Mouse (Mus musculus) hindbrain, embryonic 12.5 days (tissue): ENCODE results near the gene Scarf1. TPM values are rescaled to one million over a fixed set of nuclear protein-coding genes. Genes with fewer than 3 reads are reported as not detected.

Source experiments
- ATAC-seq: fragments of 200-750 bp; cut with Nextera tagmentation; 2 replicates; pipeline ENCODE4 v1.8.0; 2017; ENCODE audit warnings: moderate TSS enrichment; ENCODE audit not compliant: low FRiP score
- H3K27ac ChIP-seq: fragments of 300-500 bp; sonication (generic); 2 replicates; pipeline ENCODE4 v1.5.1; 2016; ENCODE audit warnings: mild to moderate bottlenecking
- H3K27me3 ChIP-seq: fragments of 300-500 bp; sonication (generic); 2 replicates; pipeline ENCODE4 v1.6.1; 2016; ENCODE audit warnings: mild to moderate bottlenecking
- H3K36me3 ChIP-seq: fragments of 300-500 bp; sonication (generic); 2 replicates; pipeline ENCODE4 v1.6.1; 2016; ENCODE audit warnings: mild to moderate bottlenecking
- H3K4me1 ChIP-seq: fragments of 300-500 bp; sonication (generic); 2 replicates; pipeline ENCODE4 v1.6.1; 2016
- H3K4me2 ChIP-seq: fragments of 300-500 bp; sonication (generic); replicated peaks from 2 replicates; pipeline ENCODE4 v1.6.1; 2016; ENCODE audit warnings: mild to moderate bottlenecking
- H3K4me3 ChIP-seq: fragments of 300-500 bp; sonication (generic); 2 replicates; pipeline ENCODE4 v1.5.1; 2016; ENCODE audit warnings: mild to moderate bottlenecking
- H3K9ac ChIP-seq: fragments of 300-500 bp; sonication (generic); 2 replicates; pipeline ENCODE4 v1.6.1; 2016; ENCODE audit warnings: mild to moderate bottlenecking, moderate library complexity
- H3K9me3 ChIP-seq: fragments of 300-500 bp; sonication (generic); replicated peaks from 2 replicates; pipeline ENCODE4 v1.6.1; 2016; ENCODE audit warnings: mild to moderate bottlenecking
- WGBS: fragments of 180-500 bp; shearing (Covaris S2); methylation state at CpG from one replicate; pipeline ENCODE4 v1.1.7; 2016; 5-methylcytosine and 5-hydroxymethylcytosine counted together
- polyA plus RNA-seq: library from polyadenylated mRNA; unstranded; fragments of >200 nt; fragmentation: Nextera tagmentation; extraction: Ambion mirVana; gene quantifications from 2 replicates; pipeline ENCODE4 v1.2.1, GENCODE M21; 2016

Scarf1 gene
- polyA plus RNA-seq, 1 experiment from 2014 or later = 5.7 TPM

DNA sequence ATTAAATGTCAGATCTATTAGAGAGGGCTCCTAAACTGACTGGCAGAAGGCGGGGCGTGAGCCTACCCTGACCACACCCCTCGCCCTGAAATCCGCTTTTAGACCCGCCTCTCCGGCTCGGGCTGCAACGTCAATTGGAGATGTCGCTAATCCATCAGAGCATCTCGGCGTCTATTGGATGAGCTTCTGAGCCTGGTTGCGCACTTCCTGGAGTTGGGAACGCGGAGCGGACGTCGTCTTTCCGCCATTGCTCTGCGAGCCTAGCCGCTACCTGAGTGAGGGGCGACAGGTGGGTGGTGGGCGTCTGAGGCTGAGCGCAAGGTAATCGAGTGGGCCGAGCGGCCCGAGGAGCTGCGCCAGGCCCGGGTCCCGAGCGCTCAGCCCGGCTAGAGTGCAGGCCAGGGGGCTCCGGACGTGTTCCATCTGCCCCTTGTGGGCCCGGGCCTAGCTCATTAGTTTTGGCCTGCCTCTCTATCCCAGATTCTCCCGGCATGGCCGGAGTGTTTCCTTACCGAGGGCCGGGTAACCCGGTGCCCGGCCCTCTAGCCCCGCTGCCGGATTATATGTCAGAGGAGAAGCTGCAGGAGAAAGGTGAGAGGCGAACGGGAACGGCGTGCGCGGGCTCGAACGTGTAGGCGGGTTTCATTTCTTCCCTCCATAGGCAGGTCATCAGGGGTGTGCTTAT lies 26.6 kb upstream of the Scarf1 start, which contains the start of gene Prpf8:
TSS of gene Prpf8 (plus strand) at position 216 of the 685 bp plus-strand sequence.
- H3K36me3 ChIP-seq = peaks cover 32% of the 10 kb centered on the region
- peak; percentile 99 for ATAC-seq
- H3K27me3 ChIP-seq = no peaks in the 10 kb centered on the region
- H3K9me3 ChIP-seq = no peaks in the 10 kb centered on the region
- peaks cover 13% of the 10 kb centered on the region for H3K4me1 ChIP-seq
- H3K27ac ChIP-seq = peak within 1 kb of the TSS; percentile 82
- under 1% methylated on average over 52 of the region's 52 CpGs for WGBS
- peak within 1 kb of the TSS; percentile 94 for H3K4me2 ChIP-seq
- peak within 1 kb of the TSS; percentile 96 for H3K9ac ChIP-seq
- peak within 1 kb of the TSS; percentile 97 for H3K4me3 ChIP-seq

DNA sequence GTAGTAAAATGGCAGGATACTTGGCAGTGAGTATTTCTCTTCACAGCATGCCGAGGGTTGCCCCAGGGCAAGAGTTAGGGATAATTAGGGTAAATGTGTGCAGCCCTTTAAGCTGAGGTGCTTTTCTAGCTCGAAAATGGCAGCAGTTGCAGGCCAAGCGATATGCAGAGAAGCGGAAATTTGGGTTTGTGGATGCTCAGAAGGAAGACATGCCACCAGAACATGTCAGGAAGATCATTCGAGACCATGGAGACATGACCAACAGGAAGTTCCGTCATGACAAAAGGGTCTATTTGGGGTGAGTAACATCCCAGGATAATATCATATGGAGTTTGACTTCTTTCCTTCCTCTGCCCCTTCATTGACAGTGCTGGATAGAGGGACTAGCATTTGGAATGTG lies 25.8 kb upstream of the Scarf1 start:
- Histone ChIP-seq H3K9ac (peak overlapping the region; percentile 96), H3K27ac (no peak overlapping the region), H3K27me3 (no peaks in the 10 kb centered on the region), H3K4me1 (peaks cover 13% of the 10 kb centered on the region), H3K4me3 (peak overlapping the region; percentile 97), H3K9me3 (no peaks in the 10 kb centered on the region), H3K36me3 (peaks cover 39% of the 10 kb centered on the region), H3K4me2 (peak overlapping the region; percentile 94)
- no peak for ATAC-seq
- WGBS = 45% methylated on average over 6 of the region's 6 CpGs

DNA sequence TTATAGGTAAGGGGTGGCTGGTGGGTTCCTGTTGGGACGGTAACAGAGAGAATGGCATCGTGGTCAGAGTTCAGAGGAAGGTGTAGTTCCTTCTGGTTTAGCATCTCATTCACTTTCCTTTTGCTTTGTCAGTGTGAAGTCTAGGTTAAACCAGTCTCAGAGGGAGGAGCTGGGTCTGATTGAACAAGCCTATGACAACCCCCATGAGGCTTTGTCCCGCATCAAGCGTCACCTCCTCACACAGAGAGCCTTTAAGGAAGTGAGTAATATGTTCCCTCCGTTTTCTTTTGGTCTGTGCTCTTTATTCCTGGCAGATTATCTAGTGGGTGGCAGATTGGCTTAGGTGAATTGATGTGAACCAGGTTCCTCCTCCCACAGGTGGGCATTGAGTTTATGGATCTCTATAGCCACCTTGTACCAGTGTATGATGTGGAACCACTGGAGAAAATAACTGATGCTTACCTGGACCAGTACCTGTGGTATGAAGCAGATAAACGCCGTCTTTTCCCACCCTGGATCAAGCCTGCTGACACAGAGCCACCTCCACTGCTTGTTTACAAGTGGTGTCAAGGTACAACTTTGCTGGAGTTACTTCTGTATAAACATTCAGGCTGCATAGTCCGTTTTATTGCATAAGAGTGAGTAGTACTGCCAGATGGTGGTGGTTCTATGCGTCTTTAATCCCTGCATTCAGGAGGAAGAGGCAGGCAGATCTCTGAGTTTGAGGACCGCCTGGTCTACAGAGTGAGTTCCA lies 18.9 kb upstream of the Scarf1 start:
- no peak for ATAC-seq
- 96% methylated on average over 10 of the region's 10 CpGs for WGBS
- no peak overlapping the region for H3K4me2 ChIP-seq

DNA sequence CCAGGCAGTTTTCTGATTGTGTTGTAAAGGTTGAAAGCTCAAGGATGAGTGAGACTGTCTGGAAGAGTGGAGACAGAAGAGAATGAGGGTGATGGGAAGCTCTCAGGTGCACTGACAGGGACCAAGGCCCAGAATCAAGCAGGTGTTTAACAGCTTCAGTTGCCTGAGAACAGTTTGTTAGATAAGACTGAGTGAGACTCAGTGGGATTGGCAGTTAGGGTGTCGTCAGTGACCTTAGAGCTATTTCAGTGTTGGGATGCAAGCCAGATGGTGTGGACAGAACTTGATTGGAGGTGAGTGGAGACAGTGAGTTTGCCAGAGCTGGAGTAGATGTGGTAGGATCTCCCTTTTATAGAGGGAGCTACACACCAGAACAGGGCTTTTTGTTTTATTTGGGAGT lies 15.2 kb upstream of the Scarf1 start:
- Histone ChIP-seq H3K27me3 (no peaks in the 10 kb centered on the region), H3K36me3 (peaks cover 99% of the 10 kb centered on the region), H3K9ac (no peak overlapping the region), H3K9me3 (no peaks in the 10 kb centered on the region), H3K4me1 (no peaks in the 10 kb centered on the region), H3K4me2 (no peak overlapping the region), H3K27ac (no peak overlapping the region), H3K4me3 (no peak overlapping the region)
- WGBS = 83% methylated on average over 1 of the region's 1 CpGs
- no peak for ATAC-seq

More for the DNA sequence above, 18.9 kb upstream of the Scarf1 start:
- Histone ChIP-seq H3K4me3 (no peak overlapping the region), H3K27ac (no peak overlapping the region), H3K27me3 (no peaks in the 10 kb centered on the region), H3K9me3 (no peaks in the 10 kb centered on the region), H3K4me1 (no peaks in the 10 kb centered on the region), H3K36me3 (peaks cover 99% of the 10 kb centered on the region), H3K9ac (no peak overlapping the region)

DNA sequence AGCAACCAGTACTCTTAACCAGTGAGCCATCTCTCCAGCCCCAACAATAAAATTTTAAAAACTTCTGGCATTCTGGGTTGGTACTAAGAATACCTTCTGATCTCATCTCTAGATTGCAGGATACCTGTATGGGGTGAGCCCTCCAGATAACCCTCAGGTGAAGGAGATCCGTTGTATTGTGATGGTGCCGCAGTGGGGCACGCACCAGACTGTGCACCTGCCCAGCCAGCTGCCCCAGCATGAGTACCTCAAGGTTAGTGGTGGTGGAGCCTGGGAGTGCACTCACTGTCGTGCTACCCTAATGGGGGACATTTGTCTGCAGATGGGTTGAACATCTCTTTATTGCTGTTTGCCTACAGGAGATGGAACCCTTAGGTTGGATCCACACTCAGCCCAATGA lies 5.2 kb upstream of the Scarf1 start:
- no peak overlapping the region for H3K9ac ChIP-seq
- WGBS = 97% methylated on average over 4 of the region's 4 CpGs
- no peak overlapping the region for H3K4me3 ChIP-seq
- H3K27me3 ChIP-seq = no peaks in the 10 kb centered on the region
- no peak overlapping the region for H3K27ac ChIP-seq
- H3K36me3 ChIP-seq = peaks cover 63% of the 10 kb centered on the region
- peaks cover 22% of the 10 kb centered on the region for H3K4me1 ChIP-seq
- ATAC-seq = no peak
- H3K4me2 ChIP-seq = no peak overlapping the region
- H3K9me3 ChIP-seq = no peaks in the 10 kb centered on the region

DNA sequence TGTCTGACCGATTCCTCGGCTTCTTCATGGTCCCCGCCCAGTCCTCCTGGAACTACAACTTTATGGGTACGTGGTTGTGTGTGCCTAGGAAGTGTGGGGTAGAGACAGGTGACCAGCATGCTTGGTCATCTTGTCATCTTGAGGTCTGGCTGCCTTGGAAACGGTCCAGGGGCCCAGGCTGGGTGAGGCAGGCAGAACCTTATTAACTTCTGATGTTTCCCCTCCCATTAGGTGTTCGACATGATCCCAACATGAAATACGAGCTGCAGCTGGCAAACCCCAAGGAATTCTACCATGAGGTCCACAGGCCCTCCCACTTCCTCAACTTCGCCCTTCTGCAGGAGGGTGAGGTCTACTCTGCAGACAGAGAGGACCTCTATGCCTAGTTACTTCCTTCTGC lies 4.4 kb upstream of the Scarf1 start:
- no peak for ATAC-seq
- 80% methylated on average over 8 of the region's 8 CpGs for WGBS
- no peaks in the 10 kb centered on the region for H3K27me3 ChIP-seq
- no peak overlapping the region for H3K27ac ChIP-seq
- H3K9ac ChIP-seq = no peak overlapping the region
- no peak overlapping the region for H3K4me3 ChIP-seq
- H3K4me1 ChIP-seq = peaks cover 22% of the 10 kb centered on the region
- no peaks in the 10 kb centered on the region for H3K9me3 ChIP-seq
- H3K36me3 ChIP-seq = peaks cover 57% of the 10 kb centered on the region
- H3K4me2 ChIP-seq = no peak overlapping the region

DNA sequence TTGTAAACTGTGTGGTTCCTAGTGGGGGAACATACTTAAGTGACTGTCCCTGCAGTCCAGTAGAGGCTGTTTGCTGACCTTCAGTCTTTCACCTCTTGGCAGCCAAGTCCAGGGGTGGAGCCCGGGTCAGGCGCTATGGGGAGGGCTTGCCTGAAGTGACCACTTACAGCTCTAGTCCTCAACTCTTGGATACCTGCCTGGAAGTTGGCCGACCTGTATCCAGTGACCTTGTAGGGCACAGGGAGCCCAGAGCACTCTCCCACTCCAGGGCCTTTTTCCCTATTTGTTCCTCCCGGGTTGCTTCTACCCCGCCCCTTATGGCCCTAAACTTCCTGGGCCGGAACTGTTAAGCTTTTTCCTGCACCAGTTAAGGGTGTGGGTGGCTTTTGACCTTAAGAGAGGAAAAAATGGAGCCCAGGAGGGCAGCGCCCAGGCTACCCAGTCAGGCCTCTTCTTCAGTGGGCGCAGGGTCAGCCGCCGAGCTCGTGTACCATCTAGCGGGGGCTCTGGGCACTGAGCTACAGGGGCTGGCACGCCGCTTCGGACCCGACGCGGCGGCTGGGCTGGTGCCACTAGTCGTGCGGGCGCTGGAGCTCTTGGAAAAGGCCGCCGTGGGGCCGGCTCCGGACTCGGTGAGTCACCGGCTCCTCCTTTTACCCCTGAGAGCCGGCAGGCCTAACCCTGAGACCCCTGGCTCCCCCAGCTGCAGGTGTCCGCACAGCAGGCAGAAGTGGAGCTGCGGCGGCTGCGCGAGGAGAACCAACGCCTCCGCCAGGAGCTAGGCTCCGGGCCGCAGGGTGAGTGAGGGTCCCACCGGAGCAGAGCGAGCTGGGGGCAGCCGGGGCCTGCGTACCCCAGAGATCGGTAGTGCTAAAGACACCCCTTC lies 3.4 kb upstream of the Scarf1 start, which contains the start of gene Rilp:
TSS of gene Rilp (plus strand) at position 354 of the 886 bp plus-strand sequence.
- Histone ChIP-seq H3K4me2 (peak within 1 kb of the TSS; percentile 93), H3K36me3 (peaks cover 46% of the 10 kb centered on the region), H3K9me3 (no peaks in the 10 kb centered on the region), H3K4me3 (peak within 1 kb of the TSS; percentile 49), H3K9ac (peak within 1 kb of the TSS; percentile 67), H3K4me1 (peaks cover 22% of the 10 kb centered on the region), H3K27me3 (no peaks in the 10 kb centered on the region), H3K27ac (peak within 1 kb of the TSS; percentile 70)
- 3% methylated on average over 43 of the region's 43 CpGs for WGBS
- peak; percentile 82 for ATAC-seq

DNA sequence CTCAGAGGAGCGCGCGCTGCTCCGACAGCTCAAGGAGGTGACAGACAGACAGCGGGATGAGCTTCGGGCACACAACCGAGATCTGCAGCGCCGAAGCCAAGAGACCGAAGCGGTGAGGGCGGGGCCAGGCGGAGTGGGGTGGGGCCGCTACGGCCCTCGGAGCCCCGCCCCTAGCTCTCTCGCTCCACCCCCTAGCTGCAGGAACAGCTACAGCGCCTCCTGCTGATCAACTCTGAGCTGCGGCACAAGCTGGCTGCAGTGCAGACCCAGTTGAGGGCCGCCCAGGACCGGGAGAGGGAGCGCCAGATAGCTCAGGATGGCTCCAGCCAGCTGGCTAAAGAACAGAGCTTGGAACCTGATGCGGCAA lies 2.7 kb upstream of the Scarf1 start:
- Histone ChIP-seq H3K36me3 (peaks cover 42% of the 10 kb centered on the region), H3K9ac (peak overlapping the region; percentile 67), H3K4me1 (peaks cover 22% of the 10 kb centered on the region), H3K27me3 (no peaks in the 10 kb centered on the region), H3K27ac (peak overlapping the region; percentile 70), H3K4me3 (peak overlapping the region; percentile 49), H3K9me3 (no peaks in the 10 kb centered on the region), H3K4me2 (peak overlapping the region; percentile 93)
- peak; percentile 89 for ATAC-seq
- WGBS = 2% methylated on average over 24 of the region's 24 CpGs

DNA sequence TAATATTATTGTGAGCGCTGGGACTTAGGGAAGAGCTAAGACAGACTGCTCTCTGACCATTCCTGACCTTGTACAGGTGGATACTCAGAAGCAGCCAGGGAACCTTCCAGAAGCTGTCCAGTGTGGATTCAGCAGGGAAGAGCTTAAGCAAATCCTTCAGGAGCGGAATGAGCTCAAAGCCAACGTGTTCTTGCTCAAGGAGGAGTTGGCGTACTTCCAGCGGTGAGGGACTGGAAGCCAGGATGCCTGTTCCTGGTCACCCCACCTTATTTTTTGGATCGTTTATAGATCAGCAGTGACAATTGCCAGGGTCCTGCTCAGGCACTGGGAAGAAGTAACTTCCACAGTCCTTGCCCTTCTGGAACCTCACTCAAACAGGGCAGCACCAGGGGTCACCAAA lies 2.1 kb upstream of the Scarf1 start:
- H3K4me1 ChIP-seq = peaks cover 22% of the 10 kb centered on the region
- no peak for ATAC-seq
- no peak overlapping the region for H3K4me3 ChIP-seq
- no peak overlapping the region for H3K9ac ChIP-seq
- no peak overlapping the region for H3K4me2 ChIP-seq
- 90% methylated on average over 6 of the region's 6 CpGs for WGBS
- no peaks in the 10 kb centered on the region for H3K27me3 ChIP-seq
- no peaks in the 10 kb centered on the region for H3K9me3 ChIP-seq
- no peak overlapping the region for H3K27ac ChIP-seq
- peaks cover 36% of the 10 kb centered on the region for H3K36me3 ChIP-seq

DNA sequence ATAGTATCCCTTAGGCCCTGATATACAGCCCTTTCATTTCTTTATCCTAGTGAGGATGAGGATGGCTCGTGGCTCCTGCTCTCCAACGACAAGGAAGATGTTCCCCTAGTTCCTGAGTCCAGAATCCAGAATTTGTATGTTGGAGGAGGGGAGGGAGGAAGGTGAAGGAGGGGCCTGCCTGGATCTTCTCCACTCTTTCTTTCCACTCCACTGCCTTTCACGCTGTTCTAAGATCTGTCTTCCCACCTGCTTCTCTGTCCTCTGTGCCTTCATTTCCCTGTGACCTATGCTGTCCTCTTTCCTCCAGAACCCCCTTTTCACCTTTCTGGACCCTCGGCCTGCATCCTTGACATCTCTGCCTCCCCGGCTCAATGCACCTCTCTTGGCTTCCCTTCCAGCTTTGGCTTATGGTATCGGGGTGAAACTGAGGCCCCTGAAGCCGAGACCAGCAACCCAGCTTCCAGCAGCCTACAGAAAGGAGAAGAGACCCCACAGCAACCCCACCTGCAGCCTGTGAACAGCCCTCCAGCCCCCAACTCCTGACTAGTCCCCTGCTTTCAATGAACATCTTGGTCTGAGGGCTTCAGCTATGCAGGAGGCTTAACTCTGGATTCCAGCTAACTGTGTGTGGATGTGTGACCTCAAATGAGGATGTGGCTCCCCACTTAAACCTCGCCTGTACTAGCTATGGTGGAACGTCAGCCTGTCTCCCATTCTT lies 880 bp upstream of the Scarf1 start:
- Histone ChIP-seq H3K4me3 (no peak overlapping the region), H3K27me3 (no peaks in the 10 kb centered on the region), H3K4me1 (peaks cover 22% of the 10 kb centered on the region), H3K36me3 (peaks cover 25% of the 10 kb centered on the region), H3K9ac (no peak overlapping the region), H3K27ac (no peak overlapping the region), H3K4me2 (no peak overlapping the region), H3K9me3 (no peaks in the 10 kb centered on the region)
- ATAC-seq = no peak
- WGBS = 85% methylated on average over 9 of the region's 9 CpGs

DNA sequence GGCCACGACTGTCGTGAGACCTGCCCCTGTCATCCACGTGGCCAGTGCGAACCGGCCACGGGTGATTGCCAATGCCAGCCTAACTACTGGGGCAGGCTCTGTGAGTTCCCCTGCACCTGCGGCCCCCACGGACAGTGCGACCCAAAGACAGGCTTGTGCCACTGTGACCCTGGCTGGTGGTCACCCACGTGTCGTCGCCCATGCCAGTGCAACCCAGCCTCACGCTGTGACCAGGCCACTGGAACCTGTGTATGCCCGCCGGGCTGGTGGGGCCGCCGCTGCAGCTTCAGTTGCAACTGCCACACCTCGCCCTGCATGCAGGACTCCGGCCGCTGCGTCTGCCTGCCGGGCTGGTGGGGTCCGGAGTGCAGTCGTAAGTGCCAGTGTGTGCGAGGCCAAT lies 1.8 kb downstream of the Scarf1 start:
- Histone ChIP-seq H3K27me3 (no peaks in the 10 kb centered on the region), H3K4me1 (peaks cover 5% of the 10 kb centered on the region), H3K9ac (no peak overlapping the region), H3K4me2 (no peak overlapping the region), H3K27ac (no peak overlapping the region), H3K4me3 (no peak overlapping the region), H3K36me3 (0 out of 2 replicates have a peak, but pooled peaks cover 4% of the 10 kb centered on the region), H3K9me3 (no peaks in the 10 kb centered on the region)
- WGBS = 89% methylated on average over 25 of the region's 25 CpGs
- ATAC-seq = no peak
